Mouse (Mus musculus) myocyte (in vitro differentiated cells): ENCODE results near the gene Vmn2r83.

Source experiments
- CEBPB ChIP-seq: IDR thresholded peaks from 2 replicates; pipeline ENCODE4 v1.6.1; 2011; ENCODE audit warnings: mild to moderate bottlenecking, moderate library complexity; ENCODE audit not compliant: poor library complexity, insufficient read depth, severe bottlenecking
- E2F4 ChIP-seq: IDR thresholded peaks from one replicate; pipeline ENCODE4 v1.6.1; 2011; ENCODE audit warnings: mild to moderate bottlenecking, control low read depth, moderate library complexity; ENCODE audit not compliant: insufficient read depth
- MAX ChIP-seq: IDR thresholded peaks from one replicate; pipeline ENCODE4 v1.6.1; 2011; ENCODE audit warnings: low read depth, mild to moderate bottlenecking, control low read depth
- MYOD1 ChIP-seq, 3 experiments: IDR thresholded peaks; one replicate each; pipeline ENCODE4 v1.6.1; 2011; ENCODE audit warnings: control low read depth in 2 of 3, low read depth in 2 of 3, mild to moderate bottlenecking in 2 of 3, moderate library complexity in 1 of 3; ENCODE audit not compliant: insufficient read length in 2 of 3, control insufficient read depth in 1 of 3
- MYOG ChIP-seq, 3 experiments: IDR thresholded peaks; one replicate each; pipeline ENCODE4 v1.6.1; 2011; ENCODE audit warnings: control low read depth in 2 of 3, low read depth in 2 of 3, mild to moderate bottlenecking in 2 of 3; ENCODE audit not compliant: insufficient read length in 2 of 3, control insufficient read depth in 1 of 3, insufficient read depth in 1 of 3
- POLR2A ChIP-seq: IDR thresholded peaks from one replicate; pipeline ENCODE4 v1.6.1; 2011; ENCODE audit warnings: low read depth, mild to moderate bottlenecking, control low read depth, moderate library complexity; ENCODE audit not compliant: insufficient read length
- POLR2AphosphoS2 ChIP-seq: IDR thresholded peaks from one replicate; pipeline ENCODE4 v1.6.1; 2011; ENCODE audit warnings: low read depth, control low read depth; ENCODE audit not compliant: insufficient read length
- REST ChIP-seq: IDR thresholded peaks from one replicate; pipeline ENCODE4 v1.6.1; 2011; ENCODE audit warnings: mild to moderate bottlenecking, control low read depth, moderate library complexity; ENCODE audit not compliant: insufficient read depth, insufficient read length
- SRF ChIP-seq: IDR thresholded peaks from one replicate; pipeline ENCODE4 v1.6.1; 2011; ENCODE audit warnings: low read depth; ENCODE audit not compliant: control insufficient read depth, insufficient read length
- TCF12 ChIP-seq: IDR thresholded peaks from one replicate; pipeline ENCODE4 v1.6.1; 2011; ENCODE audit warnings: mild to moderate bottlenecking, control low read depth; ENCODE audit not compliant: poor library complexity, insufficient read depth, severe bottlenecking
- USF1 ChIP-seq: IDR thresholded peaks from one replicate; pipeline ENCODE4 v1.6.1; 2011; ENCODE audit warnings: low read depth, mild to moderate bottlenecking, control low read depth, moderate library complexity

DNA sequence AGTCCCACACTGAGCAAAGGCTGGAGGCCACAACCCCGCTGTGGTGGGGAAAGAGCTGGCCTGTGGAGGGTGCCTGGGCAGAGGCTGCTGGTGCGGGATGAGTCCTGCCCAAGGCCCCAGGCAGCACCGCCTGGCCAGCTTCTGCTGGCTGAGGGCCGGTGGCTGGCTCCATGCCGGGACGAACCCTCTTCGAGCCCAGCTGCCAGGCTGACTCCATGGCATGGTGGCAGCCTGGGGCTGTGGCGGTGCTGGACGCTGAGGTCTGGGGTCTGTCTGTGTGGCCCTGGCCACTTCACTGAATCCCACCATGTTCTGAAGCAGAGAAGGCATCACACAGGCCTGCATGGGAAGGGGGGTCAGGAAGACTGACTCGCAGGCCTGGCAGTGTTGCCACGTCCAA lies 72.2 kb downstream of the Vmn2r83 start:
- TF ChIP-seq POLR2A: no peak
- no peak for TF ChIP-seq TCF12
- TF ChIP-seq MAX: no peak
- TF ChIP-seq SRF: no peak
- TF ChIP-seq MYOG (IDR thresholded peaks at IDR 0.05; ENCODE audit: control insufficient read depth in 1 of 3, insufficient read depth in 1 of 3, insufficient read length in 2 of 3, low read depth in 2 of 3): no peak
- no peak for TF ChIP-seq USF1
- TF ChIP-seq E2F4: no peak
- TF ChIP-seq MYOD1 (IDR thresholded peaks at IDR 0.05; ENCODE audit: control insufficient read depth in 1 of 3, insufficient read length in 2 of 3, low read depth in 2 of 3): no peak
- no peak for TF ChIP-seq CEBPB
- no peak for TF ChIP-seq REST
- no peak for TF ChIP-seq POLR2AphosphoS2
